Mouse (Mus musculus) cerebellum, postnatal 14 days (tissue): ENCODE data around the gene Serpina3g.

ENCODE experiments used
- DNase-seq, 2 experiments: peaks; one replicate each; pipeline ENCODE4 v3.0.0; 2021; ENCODE audit warnings: mixed read lengths in 2 of 2

Gene Serpina3g

GRCm38 (mm10) chr12:104288336-104288735 lies 52.3 kb downstream of the Serpina3g start:
- DNase-seq, result no peak

GRCm38 (mm10) chr12:104289872-104290271 lies 53.8 kb downstream of the Serpina3g start:
- no peak for DNase-seq
